Mouse (Mus musculus) forebrain, embryonic 16.5 days (tissue): ENCODE measurements around the gene F8a. TPM values are rescaled to one million over a fixed set of nuclear protein-coding genes. Genes with fewer than 3 reads are reported as not detected.

Source experiments
- polyA plus RNA-seq: library from polyadenylated mRNA; unstranded; fragments of >200 nt; fragmentation: Nextera tagmentation; extraction: Ambion mirVana; gene quantifications from 2 replicates; pipeline ENCODE4 v1.2.1, GENCODE M21; 2015

F8a gene
- polyA plus RNA-seq, 1 experiment from 2014 or later: 25.5 TPM

Other genes with a start within 250 kb of the F8a start
- gene Zfp185, start 241.0 kb upstream of the F8a start, polyA plus RNA-seq: 0.96 and 1.9 TPM in 2 replicates
- gene Pnma5, start 191.2 kb upstream of the F8a start, polyA plus RNA-seq: 0.22 TPM in 1 of 2 replicates, not detected in the other
- gene Pnma3, start 163.5 kb upstream of the F8a start, polyA plus RNA-seq: 2.5 and 3.0 TPM in 2 replicates
- gene Xlr4a, start 145.8 kb upstream of the F8a start, polyA plus RNA-seq: 0.71 TPM in 1 of 2 replicates, not detected in the other
- 2.3 and 4.3 TPM in 2 replicates for gene Xlr3a, start 131.2 kb upstream of the F8a start, polyA plus RNA-seq
- 0.72 and 0.76 TPM in 2 replicates for gene Gm14685, start 111.2 kb upstream of the F8a start, polyA plus RNA-seq
- not detected in 2 replicates for gene Xlr5b, start 79.5 kb upstream of the F8a start, polyA plus RNA-seq
- 0.86 TPM in 1 of 2 replicates, not detected in the other for gene DXBay18, start 78.8 kb upstream of the F8a start, polyA plus RNA-seq
- not detected in 2 replicates for gene Spin2d, start 51.3 kb upstream of the F8a start, polyA plus RNA-seq
- 12.2 and 13.6 TPM in 2 replicates for gene Xlr3b, start 36.1 kb upstream of the F8a start, polyA plus RNA-seq
- 0.46 and 0.55 TPM in 2 replicates for gene Xlr4b, start 14.0 kb upstream of the F8a start, polyA plus RNA-seq
- gene Xlr4c, start 14.8 kb downstream of the F8a start, polyA plus RNA-seq: 0.20 TPM in 1 of 2 replicates, not detected in the other
- not detected in 2 replicates for gene Xlr3c, start 37.1 kb downstream of the F8a start, polyA plus RNA-seq
- not detected in 2 replicates for gene Xlr5a, start 64.7 kb downstream of the F8a start, polyA plus RNA-seq
- gene Xlr5c, start 64.7 kb downstream of the F8a start, polyA plus RNA-seq: not detected in 2 replicates
- gene Gm45015, start 108.5 kb downstream of the F8a start, polyA plus RNA-seq: not detected in 2 replicates
- 13.2 and 14.1 TPM in 2 replicates for gene Zfp275, start 114.3 kb downstream of the F8a start, polyA plus RNA-seq
- not detected in 2 replicates for gene Gm18336, start 170.4 kb downstream of the F8a start, polyA plus RNA-seq
- gene Zfp92, start 182.8 kb downstream of the F8a start, polyA plus RNA-seq: 0.37 and 1.1 TPM in 2 replicates
- not detected in 2 replicates for gene Trex2, start 207.1 kb downstream of the F8a start, polyA plus RNA-seq
- 59.5 and 60.1 TPM in 2 replicates for gene Haus7, start 230.8 kb downstream of the F8a start, polyA plus RNA-seq